Mouse (Mus musculus): ENCODE results near the gene Rbfox3. TPM values are rescaled to one million over a fixed set of nuclear protein-coding genes. Genes with fewer than 3 reads are reported as not detected.

The Rbfox3 gene
- polyA plus RNA-seq, 1 experiment from 2014 or later: 0.69 TPM

DNA sequence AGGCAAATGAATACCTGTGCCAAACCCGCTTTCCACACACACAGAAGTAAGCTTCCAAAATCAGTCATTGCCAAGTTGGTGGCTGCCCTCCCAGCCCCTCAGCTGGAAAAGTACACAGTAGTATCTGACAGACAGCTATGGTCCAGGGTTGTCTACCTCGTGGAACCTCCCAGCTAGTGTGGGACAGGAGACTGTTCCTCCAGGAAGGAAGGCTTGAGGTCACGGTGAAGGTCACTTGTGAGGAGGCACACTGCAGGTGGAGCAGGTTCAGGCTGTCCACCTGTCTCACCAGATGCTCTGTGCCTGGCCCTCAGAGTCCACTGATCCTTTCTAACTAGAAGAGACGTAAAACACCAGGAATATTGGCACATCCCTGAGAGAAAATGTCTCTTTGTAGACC lies 21.9 kb downstream of the Rbfox3 start:
- Histone ChIP-seq H3K36me3 (ENCODE audit: control insufficient read depth, insufficient read depth, low read length) (no peaks in the 10 kb centered on the region), H3K27ac (ENCODE audit: low read depth, low read length) (no peak overlapping the region), H3K9ac (ENCODE audit: low read depth, low read length) (no peak overlapping the region), H3K4me2 (no peak overlapping the region), H3K27me3 (ENCODE audit: control insufficient read depth, insufficient read depth, low read length) (peaks cover 15% of the 10 kb centered on the region), H3K9me3 (replicated peaks; ENCODE audit: control insufficient read depth, low read length) (no peaks in the 10 kb centered on the region), H3K4me1 (ENCODE audit: control insufficient read depth, insufficient read depth, low read length) (no peaks in the 10 kb centered on the region), H3K4me3 (ENCODE audit: low read depth, low read length) (no peak overlapping the region)
- WGBS (ENCODE audit: insufficient replicate concordance): 73% methylated on average over 4 of the region's 4 CpGs
- ATAC-seq (replicated peaks; ENCODE audit: insufficient number of reproducible peaks, low FRiP score, low TSS enrichment): no peak

DNA sequence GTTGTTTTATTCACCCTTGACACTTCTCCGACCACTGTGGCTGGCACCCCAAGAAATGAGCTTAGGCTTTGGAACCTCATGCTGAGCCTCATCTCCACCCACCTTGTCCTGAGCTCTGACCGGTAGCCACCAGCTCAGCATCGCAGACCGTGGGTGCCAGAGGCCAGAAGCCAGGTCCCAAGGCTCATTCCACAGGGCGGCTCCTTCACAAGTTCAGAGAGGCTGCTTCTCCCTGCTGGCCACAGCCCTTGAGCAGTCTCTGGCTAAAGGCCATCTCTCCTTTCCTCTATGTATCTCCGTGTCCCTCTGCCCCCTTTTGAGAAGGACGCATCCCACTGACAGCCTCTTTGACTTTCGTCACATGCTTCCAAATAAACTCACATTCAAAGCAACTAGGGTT lies 23.0 kb downstream of the Rbfox3 start:
- H3K4me2 ChIP-seq: no peak overlapping the region

GRCm38 (mm10) chr11:118887206-118887605 lies 24.2 kb downstream of the Rbfox3 start:
- Histone ChIP-seq H3K27ac (ENCODE audit: low read depth, low read length) (no peak overlapping the region), H3K4me3 (ENCODE audit: low read depth, low read length) (no peak overlapping the region), H3K36me3 (ENCODE audit: control insufficient read depth, insufficient read depth, low read length) (no peaks in the 10 kb centered on the region), H3K4me2 (no peak overlapping the region), H3K4me1 (ENCODE audit: control insufficient read depth, insufficient read depth, low read length) (no peaks in the 10 kb centered on the region), H3K9me3 (replicated peaks; ENCODE audit: control insufficient read depth, low read length) (no peaks in the 10 kb centered on the region), H3K9ac (ENCODE audit: low read depth, low read length) (no peak overlapping the region), H3K27me3 (ENCODE audit: control insufficient read depth, insufficient read depth, low read length) (peaks cover 15% of the 10 kb centered on the region)
- ATAC-seq (replicated peaks; ENCODE audit: insufficient number of reproducible peaks, low FRiP score, low TSS enrichment): no peak

More for the DNA sequence above, 23.0 kb downstream of the Rbfox3 start:
- no peaks in the 10 kb centered on the region for H3K4me1 ChIP-seq (ENCODE audit: control insufficient read depth, insufficient read depth, low read length)
- no peak overlapping the region for H3K27ac ChIP-seq (ENCODE audit: low read depth, low read length)
- no peaks in the 10 kb centered on the region for H3K36me3 ChIP-seq (ENCODE audit: control insufficient read depth, insufficient read depth, low read length)
- no peak overlapping the region for H3K4me3 ChIP-seq (ENCODE audit: low read depth, low read length)
- no peaks in the 10 kb centered on the region for H3K9me3 ChIP-seq (replicated peaks; ENCODE audit: control insufficient read depth, low read length)
- H3K9ac ChIP-seq (ENCODE audit: low read depth, low read length): no peak overlapping the region
- H3K27me3 ChIP-seq (ENCODE audit: control insufficient read depth, insufficient read depth, low read length): peaks cover 15% of the 10 kb centered on the region
- no peak for ATAC-seq (replicated peaks; ENCODE audit: insufficient number of reproducible peaks, low FRiP score, low TSS enrichment)
- WGBS (ENCODE audit: insufficient replicate concordance): 63% methylated on average over 8 of the region's 8 CpGs

- peaks cover 15% of the 10 kb centered on the region for H3K27me3 ChIP-seq (ENCODE audit: control insufficient read depth, insufficient read depth, low read length)
- no peaks in the 10 kb centered on the region for H3K4me1 ChIP-seq (ENCODE audit: control insufficient read depth, insufficient read depth, low read length)
- no peak overlapping the region for H3K4me3 ChIP-seq (ENCODE audit: low read depth, low read length)
- no peaks in the 10 kb centered on the region for H3K9me3 ChIP-seq (replicated peaks; ENCODE audit: control insufficient read depth, low read length)
- H3K27ac ChIP-seq (ENCODE audit: low read depth, low read length): no peak overlapping the region
- ATAC-seq (replicated peaks; ENCODE audit: insufficient number of reproducible peaks, low FRiP score, low TSS enrichment): no peak
- no peak overlapping the region for H3K4me2 ChIP-seq
- H3K36me3 ChIP-seq (ENCODE audit: control insufficient read depth, insufficient read depth, low read length): no peaks in the 10 kb centered on the region
- 84% methylated on average over 11 of the region's 11 CpGs for WGBS (ENCODE audit: insufficient replicate concordance)
- H3K9ac ChIP-seq (ENCODE audit: low read depth, low read length): no peak overlapping the region
Measured at GRCm38 (mm10) chr11:118886269-118886965, 25.0 kb downstream of the Rbfox3 start.

DNA sequence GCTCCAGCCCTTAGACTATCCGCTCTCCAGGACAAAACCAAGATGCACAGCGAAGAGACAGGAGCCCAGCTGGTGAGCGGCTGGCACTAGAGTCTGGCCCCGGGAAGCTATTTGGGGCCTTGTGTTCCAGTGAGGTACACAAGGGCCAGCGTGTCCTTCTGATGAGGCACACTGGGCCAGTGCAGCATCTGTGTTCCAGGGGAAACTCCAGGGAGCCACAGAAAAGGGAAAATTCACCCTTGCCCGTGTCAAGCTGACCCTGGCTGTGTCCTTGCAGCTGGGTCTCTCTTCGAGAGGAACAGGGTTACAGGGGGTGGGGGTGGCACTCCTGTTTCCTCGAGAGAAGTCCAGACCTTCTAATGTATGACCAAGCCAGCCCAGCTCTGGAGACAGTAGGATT lies 25.8 kb downstream of the Rbfox3 start:
- Histone ChIP-seq H3K4me1 (ENCODE audit: control insufficient read depth, insufficient read depth, low read length) (no peaks in the 10 kb centered on the region), H3K36me3 (ENCODE audit: control insufficient read depth, insufficient read depth, low read length) (no peaks in the 10 kb centered on the region), H3K27me3 (ENCODE audit: control insufficient read depth, insufficient read depth, low read length) (peaks cover 8% of the 10 kb centered on the region), H3K4me2 (no peak overlapping the region), H3K9ac (ENCODE audit: low read depth, low read length) (no peak overlapping the region), H3K9me3 (replicated peaks; ENCODE audit: control insufficient read depth, low read length) (no peaks in the 10 kb centered on the region), H3K4me3 (ENCODE audit: low read depth, low read length) (no peak overlapping the region), H3K27ac (ENCODE audit: low read depth, low read length) (no peak overlapping the region)
- ATAC-seq (replicated peaks; ENCODE audit: insufficient number of reproducible peaks, low FRiP score, low TSS enrichment): no peak
- WGBS (ENCODE audit: insufficient replicate concordance): 80% methylated on average over 8 of the region's 8 CpGs

GRCm38 (mm10) chr11:118885135-118885534 lies 26.3 kb downstream of the Rbfox3 start:
- no peak overlapping the region for H3K4me2 ChIP-seq
- peaks cover 8% of the 10 kb centered on the region for H3K27me3 ChIP-seq (ENCODE audit: control insufficient read depth, insufficient read depth, low read length)
- H3K36me3 ChIP-seq (ENCODE audit: control insufficient read depth, insufficient read depth, low read length): no peaks in the 10 kb centered on the region
- H3K4me3 ChIP-seq (ENCODE audit: low read depth, low read length): no peak overlapping the region
- ATAC-seq (replicated peaks; ENCODE audit: insufficient number of reproducible peaks, low FRiP score, low TSS enrichment): no peak
- 81% methylated on average over 16 of the region's 16 CpGs for WGBS (ENCODE audit: insufficient replicate concordance)
- H3K9me3 ChIP-seq (replicated peaks; ENCODE audit: control insufficient read depth, low read length): no peaks in the 10 kb centered on the region
- H3K4me1 ChIP-seq (ENCODE audit: control insufficient read depth, insufficient read depth, low read length): no peaks in the 10 kb centered on the region
- H3K27ac ChIP-seq (ENCODE audit: low read depth, low read length): no peak overlapping the region
- H3K9ac ChIP-seq (ENCODE audit: low read depth, low read length): no peak overlapping the region

GRCm38 (mm10) chr11:118883143-118883542 lies 28.3 kb downstream of the Rbfox3 start:
- no peaks in the 10 kb centered on the region for H3K36me3 ChIP-seq (ENCODE audit: control insufficient read depth, insufficient read depth, low read length)
- no peaks in the 10 kb centered on the region for H3K9me3 ChIP-seq (replicated peaks; ENCODE audit: control insufficient read depth, low read length)
- no peak overlapping the region for H3K9ac ChIP-seq (ENCODE audit: low read depth, low read length)
- WGBS (ENCODE audit: insufficient replicate concordance): 66% methylated on average over 9 of the region's 9 CpGs
- no peak for ATAC-seq (replicated peaks; ENCODE audit: insufficient number of reproducible peaks, low FRiP score, low TSS enrichment)
- H3K4me2 ChIP-seq: no peak overlapping the region
- H3K27me3 ChIP-seq (ENCODE audit: control insufficient read depth, insufficient read depth, low read length): no peaks in the 10 kb centered on the region; the same call in 1 of the 2 replicates
- no peak overlapping the region for H3K27ac ChIP-seq (ENCODE audit: low read depth, low read length)
- no peak overlapping the region for H3K4me3 ChIP-seq (ENCODE audit: low read depth, low read length)
- no peaks in the 10 kb centered on the region for H3K4me1 ChIP-seq (ENCODE audit: control insufficient read depth, insufficient read depth, low read length)

GRCm38 (mm10) chr11:118881786-118882495 lies 29.5 kb downstream of the Rbfox3 start:
- Histone ChIP-seq H3K9me3 (replicated peaks; ENCODE audit: control insufficient read depth, low read length) (no peaks in the 10 kb centered on the region), H3K27ac (ENCODE audit: low read depth, low read length) (no peak overlapping the region), H3K27me3 (ENCODE audit: control insufficient read depth, insufficient read depth, low read length) (no peaks in the 10 kb centered on the region; the same call in 1 of the 2 replicates), H3K36me3 (ENCODE audit: control insufficient read depth, insufficient read depth, low read length) (no peaks in the 10 kb centered on the region), H3K4me1 (ENCODE audit: control insufficient read depth, insufficient read depth, low read length) (no peaks in the 10 kb centered on the region), H3K4me3 (ENCODE audit: low read depth, low read length) (no peak overlapping the region), H3K4me2 (no peak overlapping the region), H3K9ac (ENCODE audit: low read depth, low read length) (no peak overlapping the region)
- 24% methylated on average over 11 of the region's 11 CpGs for WGBS (ENCODE audit: insufficient replicate concordance)
- no peak for ATAC-seq (replicated peaks; ENCODE audit: insufficient number of reproducible peaks, low FRiP score, low TSS enrichment)
